Mouse (Mus musculus) MEL (cell line): ENCODE data around the gene Tesmin. TPM values are rescaled to one million over a fixed set of nuclear protein-coding genes. Genes with fewer than 3 reads are reported as not detected.
A peak's percentile ranks its signal among the peaks of the same experiment; 100 is the strongest.

ENCODE experiments used
- DNase-seq: peaks from one replicate; pipeline ENCODE4 v3.0.0; 2011; ENCODE audit warnings: low read depth, low spot score
- H3K27ac ChIP-seq: 2 replicates; pipeline ENCODE4 v1.5.1; 2012; ENCODE audit warnings: low read depth, mild to moderate bottlenecking, control low read depth, low read length, moderate library complexity; ENCODE audit not compliant: control insufficient read depth
- H3K27me3 ChIP-seq, 2 experiments: fragments of 150-350 bp in 1 of 2; sonication (generic) in 1 of 2; 2 replicates each; pipeline ENCODE4 v1.6.1; 2012; ENCODE audit warnings: low read length in 2 of 2, mild to moderate bottlenecking in 2 of 2, improper control_type of control experiment in 1 of 2, moderate library complexity in 1 of 2; ENCODE audit not compliant: insufficient read depth in 2 of 2, control insufficient read depth in 1 of 2
- H3K36me3 ChIP-seq, 2 experiments: 2 replicates each; pipeline ENCODE4 v1.6.1; 2012 to 2014; ENCODE audit warnings: low read length in 2 of 2, improper control_type of control experiment in 1 of 2, inconsistent platforms in 1 of 2, mild to moderate bottlenecking in 1 of 2; ENCODE audit not compliant: insufficient read depth in 2 of 2, control insufficient read depth in 1 of 2
- H3K4me1 ChIP-seq, 2 experiments: fragments of 150-350 bp in 1 of 2; sonication (generic) in 1 of 2; 2 replicates each; pipeline ENCODE4 v1.6.1; 2012; ENCODE audit warnings: low read length in 2 of 2, improper control_type of control experiment in 1 of 2, mild to moderate bottlenecking in 1 of 2; ENCODE audit not compliant: insufficient read depth in 2 of 2, control insufficient read depth in 1 of 2
- H3K4me3 ChIP-seq, 2 experiments: fragments of 150-350 bp in 1 of 2; sonication (generic) in 1 of 2; 2 replicates each; pipeline ENCODE4 v1.5.1; 2012; ENCODE audit warnings: low read depth in 2 of 2, low read length in 2 of 2, mild to moderate bottlenecking in 2 of 2, moderate library complexity in 2 of 2, control low read depth in 1 of 2, improper control_type of control experiment in 1 of 2; ENCODE audit not compliant: control insufficient read depth in 1 of 2, insufficient read depth in 1 of 2
- H3K79me2 ChIP-seq: 2 replicates; pipeline ENCODE4 v1.6.1; 2012; ENCODE audit warnings: mild to moderate bottlenecking, low read length, moderate library complexity; ENCODE audit not compliant: control insufficient read depth, poor library complexity, insufficient read depth
- H3K9ac ChIP-seq: 2 replicates; pipeline ENCODE4 v1.6.1; 2012; ENCODE audit warnings: low read depth, mild to moderate bottlenecking, control low read depth, low read length, moderate library complexity; ENCODE audit not compliant: control insufficient read depth, poor library complexity, severe bottlenecking
- H3K9me3 ChIP-seq: fragments of 150-350 bp; sonication (generic); replicated peaks from 2 replicates; pipeline ENCODE4 v1.6.1; 2012; ENCODE audit warnings: mild to moderate bottlenecking, low read length, improper control_type of control experiment, moderate library complexity; ENCODE audit not compliant: insufficient read depth
- BHLHE40 ChIP-seq: IDR thresholded peaks from 2 replicates; pipeline ENCODE4 v1.6.1; 2012; ENCODE audit warnings: low read depth, mild to moderate bottlenecking, inconsistent platforms, low read length, improper control_type of control experiment, borderline replicate concordance
- CHD1 ChIP-seq: IDR thresholded peaks from 2 replicates; pipeline ENCODE4 v1.6.1; 2012; ENCODE audit warnings: low read depth, mild to moderate bottlenecking, inconsistent platforms, low read length, improper control_type of control experiment
- E2F4 ChIP-seq: IDR thresholded peaks from 2 replicates; pipeline ENCODE4 v1.6.1; 2011; ENCODE audit warnings: low read depth, low read length, improper control_type of control experiment, borderline replicate concordance
- ELF1 ChIP-seq: IDR thresholded peaks from 2 replicates; pipeline ENCODE4 v1.6.1; 2014; ENCODE audit warnings: low read depth, mild to moderate bottlenecking, inconsistent platforms, low read length, improper control_type of control experiment, moderate library complexity
- EP300 ChIP-seq, 2 experiments: IDR thresholded peaks; 2 replicates each; pipeline ENCODE4 v1.6.1; 2011; ENCODE audit warnings: improper control_type of control experiment in 2 of 2, low read length in 2 of 2, low read depth in 1 of 2, mild to moderate bottlenecking in 1 of 2
- ETS1 ChIP-seq: IDR thresholded peaks from 2 replicates; pipeline ENCODE4 v1.6.1; 2012; ENCODE audit warnings: low read depth, mild to moderate bottlenecking, inconsistent platforms, low read length, improper control_type of control experiment, moderate library complexity
- GATA1 ChIP-seq: IDR thresholded peaks from 2 replicates; pipeline ENCODE4 v1.6.1; 2011; ENCODE audit warnings: low read depth, low read length, improper control_type of control experiment
- HCFC1 ChIP-seq: IDR thresholded peaks from 2 replicates; pipeline ENCODE4 v1.6.1; 2012; ENCODE audit warnings: low read depth, mild to moderate bottlenecking, inconsistent platforms, low read length, improper control_type of control experiment, moderate library complexity
- KAT2A ChIP-seq: conservative IDR thresholded peaks from 2 replicates; pipeline ENCODE4 v1.6.1; 2012; ENCODE audit warnings: low read depth, low read length, improper control_type of control experiment, inconsistent platforms
- MAFK ChIP-seq: IDR thresholded peaks from 2 replicates; pipeline ENCODE4 v1.6.1; 2011; ENCODE audit warnings: low read depth, mild to moderate bottlenecking, low read length, improper control_type of control experiment, borderline replicate concordance
- MYB ChIP-seq: IDR thresholded peaks from 2 replicates; pipeline ENCODE4 v1.6.1; 2011; ENCODE audit warnings: mild to moderate bottlenecking, low read depth, low read length, improper control_type of control experiment
- MYC ChIP-seq: IDR thresholded peaks from 2 replicates; pipeline ENCODE4 v1.6.1; 2011; ENCODE audit warnings: low read depth, mild to moderate bottlenecking, low read length, improper control_type of control experiment, moderate library complexity
- NELFE ChIP-seq: IDR thresholded peaks from 2 replicates; pipeline ENCODE4 v1.6.1; 2011; ENCODE audit warnings: low read depth, low read length, improper control_type of control experiment
- POLR2AphosphoS2 ChIP-seq: IDR thresholded peaks from 2 replicates; pipeline ENCODE4 v1.6.1; 2011; ENCODE audit warnings: low read length, improper control_type of control experiment
- POLR2AphosphoS5 ChIP-seq: IDR thresholded peaks from 2 replicates; pipeline ENCODE4 v1.6.1; 2012; ENCODE audit warnings: low read depth, borderline replicate concordance, mild to moderate bottlenecking, inconsistent platforms, low read length, moderate library complexity, mixed read lengths
- RCOR1 ChIP-seq: IDR thresholded peaks from 2 replicates; pipeline ENCODE4 v1.6.1; 2012; ENCODE audit warnings: low read depth, mild to moderate bottlenecking, inconsistent platforms, low read length, improper control_type of control experiment
- SIN3A ChIP-seq: IDR thresholded peaks from 2 replicates; pipeline ENCODE4 v1.6.1; 2012; ENCODE audit warnings: low read length, improper control_type of control experiment, inconsistent platforms
- SMC3 ChIP-seq: IDR thresholded peaks from 2 replicates; pipeline ENCODE4 v1.6.1; 2011; ENCODE audit warnings: low read depth, low read length, improper control_type of control experiment
- TAL1 ChIP-seq: IDR thresholded peaks from 2 replicates; pipeline ENCODE4 v1.6.1; 2012; ENCODE audit warnings: mild to moderate bottlenecking, inconsistent platforms, low read length, moderate library complexity, mixed read lengths
- TBP ChIP-seq: IDR thresholded peaks from 2 replicates; pipeline ENCODE4 v1.8.0; 2011; ENCODE audit warnings: low read depth, low read length, improper control_type of control experiment
- UBTF ChIP-seq: IDR thresholded peaks from 2 replicates; pipeline ENCODE4 v1.6.1; 2012; ENCODE audit warnings: low read depth, mild to moderate bottlenecking, inconsistent platforms, low read length, improper control_type of control experiment, moderate library complexity, borderline replicate concordance; ENCODE audit not compliant: insufficient read depth
- USF1 ChIP-seq: IDR thresholded peaks from 2 replicates; pipeline ENCODE4 v1.6.1; 2014; ENCODE audit warnings: low read depth, mild to moderate bottlenecking, inconsistent platforms, low read length, improper control_type of control experiment, moderate library complexity
- USF2 ChIP-seq, 2 experiments: IDR thresholded peaks; 2 replicates each; pipeline ENCODE4 v1.6.1; 2011 to 2012; ENCODE audit warnings: improper control_type of control experiment in 2 of 2, low read length in 2 of 2, borderline replicate concordance in 1 of 2, inconsistent platforms in 1 of 2, low read depth in 1 of 2, mild to moderate bottlenecking in 1 of 2; ENCODE audit not compliant: insufficient read depth in 1 of 2
- ZKSCAN1 ChIP-seq: IDR thresholded peaks from 2 replicates; pipeline ENCODE4 v1.6.1; 2012; ENCODE audit warnings: low read depth, mild to moderate bottlenecking, inconsistent platforms, low read length, improper control_type of control experiment, moderate library complexity
- ZMIZ1 ChIP-seq: IDR thresholded peaks from 2 replicates; pipeline ENCODE4 v1.6.1; 2012; ENCODE audit warnings: low read depth, mild to moderate bottlenecking, inconsistent platforms, low read length, improper control_type of control experiment, moderate library complexity
- ZNF384 ChIP-seq: IDR thresholded peaks from 2 replicates; pipeline ENCODE4 v1.6.1; 2012; ENCODE audit warnings: low read depth, mild to moderate bottlenecking, inconsistent platforms, low read length, improper control_type of control experiment
- polyA plus RNA-seq, 2 experiments: library from polyadenylated mRNA; stranded (reverse) in 1 of 2; unstranded in 1 of 2; fragments of >175 nt in 1 of 2; fragments of >200 nt in 1 of 2; gene quantifications; 2 replicates each; pipeline versions ENCODE4 v1.2.1 to v1.2.4; 2012; ENCODE audit warnings: low replicate concordance in 2 of 2, low read depth in 1 of 2; ENCODE audit not compliant: insufficient read length in 2 of 2, insufficient read depth in 1 of 2, missing spikeins in 1 of 2
- total RNA-seq: library from RNA; depleted of rRNA; stranded (reverse); fragments of 300-350 nt; gene quantifications from 2 replicates; pipeline ENCODE4 v1.2.3, GENCODE M21; 2012

The Tesmin gene
- total and polyA plus RNA-seq, 3 experiments = 2.1 to 2.2 TPM; not detected in 1

DNA sequence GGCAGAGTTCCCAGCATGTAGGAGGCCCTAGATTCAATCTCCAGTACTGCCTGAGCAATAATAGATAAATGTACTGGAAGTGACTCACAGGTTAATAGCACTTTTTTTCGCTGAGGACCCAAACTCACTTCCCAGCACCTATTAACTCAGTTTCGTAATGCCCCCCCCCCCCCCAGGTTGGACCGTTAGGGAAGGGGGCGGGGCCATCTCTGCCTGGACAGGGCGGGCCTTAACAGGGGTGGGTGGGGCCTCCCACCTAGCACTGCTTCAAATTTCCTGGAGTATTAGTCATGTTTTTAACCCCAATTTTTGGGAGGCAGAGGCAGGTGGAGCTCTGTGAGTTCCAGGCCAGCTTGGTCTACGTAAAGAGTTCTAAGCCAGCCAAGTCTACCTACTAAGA lies 596 bp upstream of the Tesmin start:
- H3K4me1 ChIP-seq = peaks cover 8 to 16% of the 10 kb centered on the region in 2 experiments; a peak in 3 of 4 replicates
- peak; percentile 36; the same call in 1 of the 2 replicates for TF ChIP-seq ZNF384
- TF ChIP-seq MAFK = no peak
- TF ChIP-seq TBP = no peak
- no peak for TF ChIP-seq EP300 (IDR thresholded peaks at IDR 0.05; ENCODE audit: low read depth in 1 of 2, low read length in 2 of 2)
- no peak for TF ChIP-seq USF1
- TF ChIP-seq KAT2A = no peak
- TF ChIP-seq USF2 (IDR thresholded peaks at IDR 0.05; ENCODE audit: borderline replicate concordance in 1 of 2, insufficient read depth in 1 of 2, low read depth in 1 of 2, low read length in 2 of 2) = no peak
- TF ChIP-seq ZKSCAN1 = no peak
- no peak for TF ChIP-seq POLR2AphosphoS2
- no peak for TF ChIP-seq RCOR1
- TF ChIP-seq POLR2AphosphoS5 = no peak
- TF ChIP-seq SMC3 = no peak
- no peak for TF ChIP-seq E2F4
- no peak for TF ChIP-seq NELFE
- TF ChIP-seq MYC = no peak
- TF ChIP-seq HCFC1 = no peak
- TF ChIP-seq ZMIZ1 = no peak
- peak; percentile 32 for TF ChIP-seq TAL1
- peak; percentile 43; the same call in 1 of the 2 replicates for TF ChIP-seq GATA1
- TF ChIP-seq ETS1 = 0 out of 2 replicates have a peak, but pooled peaks have one; percentile 19
- TF ChIP-seq MYB = peak; percentile 13; the same call in 1 of the 2 replicates
- TF ChIP-seq ELF1 = no peak
- no peak for TF ChIP-seq CHD1
- TF ChIP-seq UBTF = no peak
- no peak for TF ChIP-seq BHLHE40
- TF ChIP-seq SIN3A = no peak

More for the DNA sequence above, 596 bp upstream of the Tesmin start:
- peaks cover 0 to 12% of the 10 kb centered on the region in 2 experiments; a peak in 2 of 4 replicates for H3K36me3 ChIP-seq
- H3K27ac ChIP-seq = peak overlapping the region; percentile 43
- H3K4me3 ChIP-seq = peak overlapping the region in 1 of 2 experiments; percentile 38; a peak in 1 of 4 replicates
- no peaks in the 10 kb centered on the region for H3K27me3 ChIP-seq
- no peaks in the 10 kb centered on the region for H3K9me3 ChIP-seq
- no peak overlapping the region for H3K9ac ChIP-seq
- H3K79me2 ChIP-seq = no peaks in the 10 kb centered on the region; the same call in 1 of the 2 replicates
- DNase-seq = peak; percentile 56
